Comparison of ENCODE assay signal across 9 mouse cellular contexts in the genomic region with DNA sequence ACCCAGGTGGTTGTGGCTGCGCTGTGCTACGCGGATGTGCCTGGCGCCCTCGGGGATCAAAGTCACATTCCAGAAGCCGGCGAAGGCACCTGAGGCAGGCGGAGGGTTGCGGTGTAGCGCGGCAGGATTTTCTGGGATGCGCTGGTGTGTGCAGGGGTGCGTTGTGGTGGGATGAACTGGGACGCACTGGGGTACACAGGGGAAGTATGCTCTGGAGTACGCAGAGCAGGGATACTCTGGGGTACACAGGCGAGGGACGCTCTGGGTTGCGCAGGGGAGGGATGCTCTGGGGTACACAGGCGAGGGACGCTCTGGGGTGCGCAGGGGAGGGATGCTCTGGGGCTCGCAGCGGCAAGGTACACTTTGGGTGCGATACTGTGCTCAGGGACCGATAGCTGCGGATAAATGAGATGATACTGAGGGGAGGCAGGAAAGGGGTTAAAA. TPM values are rescaled to one million over a fixed set of nuclear protein-coding genes. Genes with fewer than 3 reads are reported as not detected.
DNase-seq lines count a peak whose midpoint lies in the region; ATAC-seq and TF ChIP-seq lines count a peak whose summit lies in the region.
"Had no signal": no experiment of that assay in that cellular context is flagged by ENCODE, and none has a peak within 500 bp of the region (broad histone marks: within the 10 kb centered on the region; RNA-seq: fewer than 3 reads in every experiment).

No protein-coding gene starts in this region.

- no peak for TF ChIP-seq CTCF in testis, adult 2 months (IDR thresholded peaks at IDR 0.05; ENCODE audit: control insufficient read depth, insufficient read depth, insufficient replicate concordance, low read depth, low read length)
- 0 out of 2 replicates have a peak, but pooled peaks have one; percentile 13 for TF ChIP-seq CTCF in liver, embryonic 14.5 days (IDR thresholded peaks at IDR 0.05; ENCODE audit: low read depth)

- no peak for TF ChIP-seq EP300 in liver, embryonic 14.5 days (IDR thresholded peaks at IDR 0.05; ENCODE audit: low read depth)

- H3K4me1 ChIP-seq in testis, adult 2 months (ENCODE audit: control insufficient read depth, insufficient read depth, low read length), result peaks cover 33% of the 10 kb centered on the region
- peaks cover 39 to 42% of the 10 kb centered on the region in 2 experiments for H3K4me1 ChIP-seq in liver, embryonic 14.5 days (replicated peaks; ENCODE audit: control insufficient read depth in 2 of 2, insufficient read depth in 2 of 2, low read length in 1 of 2)

- no peak overlapping the region for H3K27ac ChIP-seq in testis, adult 2 months (ENCODE audit: control insufficient read depth, insufficient read depth, low read depth, low read length)
- no peak overlapping the region for H3K27ac ChIP-seq in liver, embryonic 14.5 days

- peak overlapping the region; percentile 67 for H3K4me3 ChIP-seq in testis, adult 2 months (ENCODE audit: control insufficient read depth, low read depth, low read length)
- H3K4me3 ChIP-seq in liver, embryonic 14.5 days (ENCODE audit: insufficient read depth in 1 of 2, low read depth in 2 of 2, low read length in 2 of 2), result peak overlapping the region; percentile 30 to 49; a peak in 3 of 4 replicates

- no peak for DNase-seq in frontal cortex, postnatal 25 days (ENCODE audit: low spot score in 2 of 2)
- no peak for DNase-seq in testis, postnatal 10 days (ENCODE audit: low spot score)
- no peak for DNase-seq in liver, embryonic 14.5 days (ENCODE audit: low read depth in 3 of 3, low spot score in 3 of 3)
- no peak for DNase-seq in left cerebral cortex, postnatal 25 days (ENCODE audit: low spot score in 2 of 2)
- DNase-seq in layer of hippocampus, adult 8-10 months (ENCODE audit: low spot score in 2 of 2), result no peak
- no peak for DNase-seq in cerebellum, adult 9-10 months
- DNase-seq: left cerebral cortex, postnatal 4 days had no signal

- no peaks in the 10 kb centered on the region for H3K36me3 ChIP-seq in testis, adult 2 months (ENCODE audit: control insufficient read depth, insufficient read depth, low read length)
- no peaks in the 10 kb centered on the region for H3K36me3 ChIP-seq in liver, embryonic 14.5 days (replicated peaks; ENCODE audit: control insufficient read depth, insufficient read depth, low read depth)

- TF ChIP-seq POLR2A in testis, adult 2 months (IDR thresholded peaks at IDR 0.05; ENCODE audit: control insufficient read depth, low read depth, low read length), result no peak

- peak overlapping the region; percentile 90 for H3K4me2 ChIP-seq in liver, embryonic 14.5 days (ENCODE audit: low read depth)

- WGBS in liver, embryonic 14.5 days (ENCODE audit: insufficient replicate concordance), result 5% methylated on average over 26 of the region's 26 CpGs

- peak overlapping the region; percentile 33 for H3K9ac ChIP-seq in liver, embryonic 14.5 days (replicated peaks)

- intact Hi-C loops in left cerebral cortex, postnatal 25 days (cut with DNase I), result no loop called here

- no peaks in the 10 kb centered on the region for H3K9me3 ChIP-seq in liver, embryonic 14.5 days (ENCODE audit: control insufficient read depth, low read length)

- no peaks in the 10 kb centered on the region for H3K27me3 ChIP-seq in testis, adult 2 months (ENCODE audit: control insufficient read depth, insufficient read depth, low read length)
- peaks cover 29% of the 10 kb centered on the region for H3K27me3 ChIP-seq in liver, embryonic 14.5 days (ENCODE audit: control insufficient read depth, insufficient read depth, low read length)

- ATAC-seq in frontal cortex, adult (ENCODE audit: low TSS enrichment), result 0 out of 2 replicates have a peak, but pooled peaks have one; percentile 7
- ATAC-seq in liver, embryonic 14.5 days (ENCODE audit: insufficient read depth), result no peak

RNA-seq across cellular contexts. Expression of a gene that starts 5.9 kb away (rescaled TPM):
- polyA plus RNA-seq in testis, adult 2 months (2012; rRNA removed), result 3.3 and 4.1 TPM in 2 replicates
- polyA plus RNA-seq in liver, embryonic 14.5 days (2012; rRNA removed), result 1.9 and 2.1 TPM in 2 replicates
- 1.3 TPM in 2 replicates for polyA plus RNA-seq in liver, embryonic 14.5 days (2014; fragmentation: Nextera tagmentation; extraction: Ambion mirVana)
- total RNA-seq in left cerebral cortex, postnatal 25 days (2021), result 1 to 10 TPM; 5.1 to 7.4 TPM
- total RNA-seq in layer of hippocampus, adult 8-10 months (2022), result 1 to 10 TPM; 5.8 to 7.4 (median 6.7) TPM

RNA-seq across cellular contexts. Expression of a gene that starts 12.6 kb away (rescaled TPM):
- polyA plus RNA-seq in testis, adult 2 months (2012; rRNA removed), result 698 and 732 TPM in 2 replicates
- 23.6 and 29.2 TPM in 2 replicates for polyA plus RNA-seq in liver, embryonic 14.5 days (2012; rRNA removed)
- polyA plus RNA-seq in liver, embryonic 14.5 days (2014; fragmentation: Nextera tagmentation; extraction: Ambion mirVana), result 55.3 and 59.5 TPM in 2 replicates
- 10 to 100 TPM; 10.5 to 11.2 TPM for total RNA-seq in left cerebral cortex, postnatal 25 days (2021)
- total RNA-seq in layer of hippocampus, adult 8-10 months (2022), result 10 to 100 TPM in 2 of 4 experiments, 1 to 10 TPM in 2; 9.2 to 12.3 (median 10.2) TPM

RNA-seq across cellular contexts. Expression of a gene that starts 13.0 kb away (rescaled TPM):
- 324 and 326 TPM in 2 replicates for polyA plus RNA-seq in testis, adult 2 months (2012; rRNA removed)
- 6.6 and 7.2 TPM in 2 replicates for polyA plus RNA-seq in liver, embryonic 14.5 days (2012; rRNA removed)
- 3.1 and 3.2 TPM in 2 replicates for polyA plus RNA-seq in liver, embryonic 14.5 days (2014; fragmentation: Nextera tagmentation; extraction: Ambion mirVana)
- total RNA-seq in left cerebral cortex, postnatal 25 days (2021), result 1 to 10 TPM; 4.5 to 4.6 TPM
- total RNA-seq in layer of hippocampus, adult 8-10 months (2022), result 1 to 10 TPM; 3.3 to 6.4 (median 4.1) TPM

RNA-seq across cellular contexts. Expression of a gene that starts 13.9 kb away (rescaled TPM):
- polyA plus RNA-seq in testis, adult 2 months (2012; rRNA removed), result 1.3 and 1.7 TPM in 2 replicates
- polyA plus RNA-seq in liver, embryonic 14.5 days (2012; rRNA removed), result 0.08 and 0.10 TPM in 2 replicates
- polyA plus RNA-seq in liver, embryonic 14.5 days (2014; fragmentation: Nextera tagmentation; extraction: Ambion mirVana), result 0.09 TPM in 1 of 2 replicates, not detected in the other
- 10 to 100 TPM; 22.6 to 24.9 TPM for total RNA-seq in left cerebral cortex, postnatal 25 days (2021)
- 10 to 100 TPM; 18.0 to 36.4 (median 30.4) TPM for total RNA-seq in layer of hippocampus, adult 8-10 months (2022)

RNA-seq across cellular contexts. Expression of a gene that starts 22.0 kb away (rescaled TPM):
- 11.3 and 13.1 TPM in 2 replicates for polyA plus RNA-seq in testis, adult 2 months (2012; rRNA removed)
- 24.3 and 24.7 TPM in 2 replicates for polyA plus RNA-seq in liver, embryonic 14.5 days (2012; rRNA removed)
- 29.4 and 29.5 TPM in 2 replicates for polyA plus RNA-seq in liver, embryonic 14.5 days (2014; fragmentation: Nextera tagmentation; extraction: Ambion mirVana)
- total RNA-seq in left cerebral cortex, postnatal 25 days (2021), result 10 to 100 TPM; 27.3 to 29.8 TPM
- total RNA-seq in layer of hippocampus, adult 8-10 months (2022), result 10 to 100 TPM; 20.4 to 27.1 (median 23.3) TPM
